Mouse (Mus musculus) cerebral cortex, adult 2 months (tissue): ENCODE measurements around the gene Psmd10.

Source experiments
- WGBS: fragments of 180-500 bp; shearing (Covaris S2); methylation state at CpG from one replicate; pipeline ENCODE4 v1.1.7; 2018; 5-methylcytosine and 5-hydroxymethylcytosine counted together

Psmd10 gene

DNA sequence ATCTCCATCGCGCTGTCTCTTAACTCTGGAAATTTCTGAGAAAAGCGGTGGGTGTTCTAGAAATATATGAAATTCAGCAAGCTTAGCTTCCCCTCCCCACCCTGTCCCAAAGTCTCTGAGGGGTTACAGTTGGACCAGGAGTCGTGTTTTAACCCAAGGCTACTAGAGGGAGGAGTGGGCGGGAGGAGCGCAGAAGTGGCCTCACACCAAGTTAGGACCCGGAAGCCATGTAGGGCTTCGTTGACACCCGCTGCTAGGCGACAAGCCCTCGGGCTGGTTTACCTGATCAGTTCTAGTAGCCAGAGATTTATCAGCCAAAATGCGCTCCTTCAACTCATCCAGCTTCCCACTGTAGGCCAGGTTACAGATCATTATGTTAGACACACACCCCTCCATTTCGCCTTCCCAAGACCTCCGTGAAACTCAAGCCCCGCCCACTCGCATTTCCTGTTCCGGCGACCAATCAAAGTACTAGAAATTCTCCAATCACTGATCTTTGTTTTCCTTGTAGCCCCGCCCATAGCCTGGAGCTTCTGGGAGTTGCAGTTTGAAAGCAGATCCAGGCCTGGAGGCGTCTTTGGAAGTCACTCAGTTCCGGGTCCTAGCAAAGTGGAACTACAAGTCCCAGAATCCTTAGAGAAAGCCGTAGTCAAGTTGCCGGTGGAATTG lies at the start of gene Psmd10, which contains the start of gene Atg4a:
TSS of gene Psmd10 (minus strand) at position 457 of the 669 bp plus-strand sequence.
TSS of gene Atg4a (plus strand) at position 636 of the 669 bp plus-strand sequence.
- 5% methylated on average over 23 of the region's 23 CpGs for WGBS

DNA sequence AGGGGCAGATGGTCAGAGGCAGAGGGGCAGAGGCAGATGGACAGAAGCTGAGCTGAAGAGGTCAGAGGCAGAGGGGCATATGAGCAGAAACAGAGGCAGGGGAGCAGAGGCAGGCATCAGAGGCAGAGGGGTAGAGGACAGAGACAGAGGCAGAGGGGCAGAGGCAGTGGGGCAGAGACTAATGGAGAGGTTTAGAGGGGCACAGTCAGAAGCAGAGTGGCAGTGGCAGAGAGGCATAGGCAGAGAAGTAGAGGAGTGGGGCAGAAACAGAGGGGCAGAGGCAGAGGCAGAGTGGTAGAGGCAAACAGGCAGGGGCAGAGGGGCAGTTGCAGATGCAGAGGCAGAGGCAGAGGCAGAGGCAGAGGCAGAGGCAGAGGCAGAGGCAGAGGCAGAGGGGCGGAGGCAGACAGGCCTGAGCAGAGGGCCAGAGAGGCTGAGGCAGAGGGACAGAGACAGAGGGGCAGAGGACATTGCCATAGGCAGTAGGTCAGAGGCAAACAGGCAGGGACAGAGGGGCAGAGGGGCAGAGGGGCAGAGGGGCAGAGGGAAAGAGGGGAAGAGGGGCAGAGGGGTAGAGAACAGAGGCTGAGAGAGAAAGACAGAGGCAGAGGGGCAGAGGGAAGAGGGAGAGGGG lies 41.5 kb upstream of the Psmd10 start:
- 89% methylated on average over 1 of the region's 1 CpGs for WGBS

DNA sequence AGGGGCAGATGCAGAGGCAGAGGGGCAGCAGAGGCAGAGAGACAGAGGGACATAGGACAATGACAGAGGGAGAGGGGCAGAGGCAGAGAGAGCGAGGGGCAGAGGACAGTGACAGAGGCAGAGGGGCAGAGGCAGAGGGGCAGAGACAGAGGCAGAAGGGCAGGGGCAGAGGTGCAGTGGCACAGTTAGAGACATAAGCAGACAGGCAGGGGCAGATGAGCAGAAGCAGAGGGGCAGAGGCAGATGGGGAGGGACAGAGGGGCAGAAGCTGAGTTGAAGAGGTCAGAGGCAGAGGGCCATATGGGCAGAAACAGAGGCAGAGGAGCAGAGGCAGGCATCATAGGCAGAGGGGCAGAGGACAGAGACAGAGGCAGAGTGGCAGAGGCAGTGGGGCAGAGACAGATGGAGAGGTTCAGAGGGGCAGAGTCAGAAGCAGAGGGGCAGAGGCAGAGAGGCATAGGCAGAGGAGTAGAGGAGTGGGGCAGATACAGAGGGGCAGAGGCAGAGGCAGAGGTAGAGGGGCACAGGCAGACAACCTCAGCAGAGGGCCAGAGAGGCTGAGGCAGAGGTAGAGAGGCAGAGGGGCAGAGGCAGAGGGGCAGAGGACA lies 40.5 kb upstream of the Psmd10 start:
- WGBS, result 100% methylated on average over 1 of the region's 1 CpGs

DNA sequence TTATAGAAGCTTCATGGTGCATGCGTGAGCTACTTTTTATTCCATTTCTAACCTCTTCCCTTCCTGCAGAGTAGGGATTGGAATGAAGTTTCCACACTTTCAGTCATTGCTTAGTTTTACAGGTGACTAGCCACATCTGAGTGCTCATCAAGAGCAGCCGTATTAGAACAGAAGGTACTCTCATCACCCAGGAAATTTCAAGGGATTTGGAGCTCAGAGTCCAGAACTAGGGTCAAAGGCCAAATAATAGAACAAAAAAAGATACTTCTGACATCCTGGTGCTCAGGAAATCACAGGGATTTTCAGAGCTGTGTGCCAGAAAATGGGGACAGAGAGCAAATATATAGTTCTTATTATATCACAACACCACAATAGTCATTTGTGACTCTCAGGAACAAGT lies 28.7 kb upstream of the Psmd10 start:
- WGBS, result 84% methylated on average over 2 of the region's 2 CpGs

DNA sequence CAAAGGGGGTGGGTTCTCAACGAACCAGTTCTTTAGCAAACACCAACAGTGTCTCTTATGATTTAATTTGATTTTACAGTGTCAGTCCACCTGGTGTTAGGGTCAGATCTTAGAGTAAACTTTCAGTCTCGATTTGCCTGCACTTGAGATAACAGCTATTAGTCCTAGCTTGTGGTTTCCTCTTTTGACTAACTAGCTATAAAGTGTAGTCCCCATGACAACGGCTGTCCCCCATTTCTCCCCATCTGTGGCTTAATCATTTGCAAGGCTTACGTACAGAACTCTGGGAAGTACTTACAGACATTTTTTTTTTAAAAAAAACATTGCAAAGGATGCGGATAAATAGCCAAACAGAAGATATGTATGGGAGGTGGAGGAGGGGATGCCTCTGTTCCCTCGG lies 28.3 kb upstream of the Psmd10 start:
- WGBS, result 54% methylated on average over 6 of the region's 6 CpGs

DNA sequence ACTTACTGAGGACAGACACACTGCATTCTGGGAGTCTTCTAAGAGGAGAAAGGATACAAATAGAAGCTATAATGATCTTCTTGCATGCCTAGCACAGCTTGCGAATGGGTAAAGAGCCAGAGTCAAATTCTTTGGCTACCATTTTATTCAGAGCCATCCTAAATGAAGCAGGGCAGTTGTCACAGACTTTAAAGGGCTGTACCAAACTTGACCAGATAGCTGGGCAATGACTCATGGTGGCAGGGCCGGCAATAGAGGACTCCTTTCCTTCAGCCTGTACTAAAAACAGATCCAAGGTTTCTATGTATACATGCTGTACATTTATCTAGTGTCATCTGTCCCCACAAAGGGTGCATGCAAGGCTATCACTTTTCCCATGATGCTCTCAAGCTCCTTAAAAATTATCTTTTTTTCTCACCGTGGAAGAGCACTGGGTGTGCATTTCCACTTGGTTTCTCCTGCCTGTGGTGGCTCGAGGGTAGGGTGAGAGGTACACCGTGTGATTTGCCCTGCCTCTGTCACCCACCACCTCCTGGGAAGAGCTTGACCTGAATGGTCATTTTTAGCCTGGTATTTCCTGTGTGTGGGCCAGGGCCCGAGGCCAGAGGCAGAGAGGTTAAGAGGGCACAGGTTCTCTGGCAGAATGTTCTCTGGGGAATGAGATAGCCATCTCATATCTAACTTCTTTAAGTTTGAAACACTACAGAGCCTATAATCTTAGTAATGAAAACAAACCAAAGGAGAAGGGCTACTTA lies 26.9 kb upstream of the Psmd10 start:
- 49% methylated on average over 6 of the region's 6 CpGs for WGBS

DNA sequence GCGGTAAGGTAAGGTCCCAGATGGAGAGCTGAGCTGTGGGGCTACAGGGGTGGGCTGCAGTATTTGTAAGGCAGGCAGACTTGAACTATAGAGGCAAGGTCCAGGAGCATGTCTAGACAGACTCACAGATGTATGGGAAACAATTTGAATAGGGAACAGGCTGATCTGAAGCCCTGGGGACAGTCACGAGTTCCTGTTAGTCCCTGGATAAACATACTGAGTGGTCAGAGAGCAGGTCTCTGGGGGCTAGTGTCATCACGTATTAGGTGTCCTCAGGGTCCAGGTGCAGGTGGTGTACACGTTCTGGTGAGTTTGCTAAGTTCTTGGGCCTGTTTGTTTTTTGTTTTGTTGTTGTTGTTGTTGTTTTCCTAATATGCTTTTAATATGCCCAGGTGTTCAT lies 23.6 kb upstream of the Psmd10 start:
- WGBS, result 58% methylated on average over 4 of the region's 4 CpGs

DNA sequence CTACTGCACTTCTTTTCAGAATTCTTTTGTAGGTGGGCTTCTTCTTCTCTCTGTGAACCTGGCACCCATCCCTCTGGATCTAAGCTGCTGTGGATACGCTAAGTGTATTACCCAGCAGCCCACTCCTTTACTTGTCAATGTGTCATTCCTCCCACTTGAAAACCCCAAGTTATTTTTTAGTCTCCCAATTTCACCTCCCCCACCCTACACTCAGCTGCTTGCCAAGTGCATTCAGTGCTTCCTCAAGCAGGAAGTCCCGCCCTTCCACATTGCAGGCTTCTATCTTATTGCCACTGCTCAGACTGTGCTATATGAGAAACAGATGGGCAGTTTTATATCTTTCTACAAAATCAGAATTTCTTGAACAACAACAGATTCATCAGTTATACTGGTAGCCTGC lies 23.0 kb upstream of the Psmd10 start:
- 22% methylated on average over 2 of the region's 2 CpGs for WGBS

DNA sequence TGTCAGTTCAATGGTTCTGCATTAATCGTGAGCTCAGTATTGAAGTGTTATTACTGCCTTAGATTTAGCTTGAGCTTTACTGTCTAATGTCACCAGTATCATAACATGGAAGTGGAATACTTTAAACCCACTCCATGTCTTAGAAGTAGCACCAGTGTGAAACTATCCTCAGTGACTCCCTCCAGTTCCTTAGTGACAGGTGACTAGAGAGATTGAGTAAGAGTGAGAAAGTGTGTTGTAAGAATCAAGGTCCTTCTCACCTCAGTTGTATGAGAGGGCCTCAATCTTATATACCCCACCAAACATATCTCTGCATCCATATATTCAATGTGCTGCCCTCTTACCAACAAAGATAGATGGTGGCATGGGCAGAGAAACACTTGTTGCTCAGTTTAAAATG lies 22.4 kb upstream of the Psmd10 start:
- WGBS, result 88% methylated on average over 1 of the region's 1 CpGs

DNA sequence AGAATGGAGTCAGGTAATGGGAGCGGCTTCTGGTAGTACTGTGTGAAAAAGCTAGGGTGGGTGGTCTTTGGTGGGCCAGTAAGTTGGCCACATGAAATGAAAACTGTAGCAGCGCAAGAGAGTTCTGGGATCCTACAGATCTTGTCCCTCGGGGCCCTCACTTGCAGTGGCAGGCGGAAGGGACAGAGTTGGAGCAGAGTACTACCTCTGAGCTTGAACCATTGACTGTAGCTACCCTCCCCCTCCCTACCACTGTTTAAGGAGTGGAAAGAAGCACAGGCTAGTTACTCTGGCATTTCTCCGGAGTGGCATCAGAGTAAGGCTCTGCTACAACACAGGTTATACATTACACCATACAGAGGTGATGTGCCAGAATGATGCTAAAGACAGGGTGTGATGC lies 431 bp upstream of the Psmd10 start:
- WGBS, result 2% methylated on average over 4 of the region's 5 CpGs

DNA sequence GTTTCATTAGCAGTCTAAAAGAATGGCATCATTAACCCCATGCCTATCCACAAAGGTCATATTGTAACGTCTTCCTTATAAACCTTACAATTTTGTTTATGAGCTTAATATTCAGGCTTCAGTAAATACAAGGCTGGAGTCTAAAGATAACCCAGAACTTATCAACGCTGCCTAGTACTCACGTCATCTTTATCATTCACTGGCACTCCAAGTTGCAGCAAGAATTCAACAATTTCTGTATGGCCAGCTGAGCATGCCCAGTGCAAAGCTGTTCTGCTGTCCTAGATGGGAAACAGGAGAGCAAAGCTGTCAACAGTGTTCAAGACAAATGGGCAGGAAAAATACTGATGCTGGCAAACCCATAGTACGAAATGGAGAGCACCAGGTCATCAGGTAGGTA lies 2.9 kb downstream of the Psmd10 start:
- WGBS, result 93% methylated on average over 4 of the region's 4 CpGs

DNA sequence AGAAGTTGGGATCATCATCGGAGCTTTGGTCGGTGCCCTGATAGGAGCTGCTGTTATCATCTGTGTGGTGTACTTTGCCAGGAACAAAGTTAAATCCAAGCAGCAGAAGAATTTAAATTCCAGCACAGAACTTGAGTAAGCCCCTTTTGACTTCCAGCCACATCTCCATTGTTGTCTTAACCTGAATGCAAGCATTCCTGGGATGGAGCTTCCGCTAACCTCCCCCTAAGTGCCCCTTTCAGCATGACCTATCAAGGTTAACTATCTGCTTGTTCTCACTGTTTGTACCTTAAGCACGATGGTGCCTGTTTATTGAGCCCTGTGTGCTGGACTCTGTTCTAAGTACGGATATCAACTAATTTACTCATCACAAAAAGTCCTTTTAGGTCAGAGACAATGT lies 20.3 kb downstream of the Psmd10 start:
- WGBS, result 85% methylated on average over 5 of the region's 5 CpGs

DNA sequence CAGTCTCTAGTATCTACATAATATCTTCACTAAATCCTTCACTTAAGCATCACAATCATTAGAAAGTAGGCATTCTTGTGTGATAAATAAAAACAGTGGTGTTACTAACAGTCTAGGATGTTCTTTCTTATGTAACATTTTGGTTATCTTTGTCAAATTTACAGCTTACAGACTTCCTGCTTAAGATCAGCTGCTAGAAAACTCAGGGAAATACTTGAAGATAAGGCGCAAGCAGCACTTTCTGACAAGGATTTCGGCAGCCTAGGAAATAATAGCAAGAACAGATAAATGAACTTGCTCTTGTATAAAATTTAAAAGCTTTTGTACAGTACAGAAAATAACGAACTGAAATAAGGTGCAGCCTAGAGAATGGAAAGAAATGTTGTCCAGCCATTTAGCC lies 23.3 kb downstream of the Psmd10 start:
- WGBS, result 90% methylated on average over 3 of the region's 3 CpGs

DNA sequence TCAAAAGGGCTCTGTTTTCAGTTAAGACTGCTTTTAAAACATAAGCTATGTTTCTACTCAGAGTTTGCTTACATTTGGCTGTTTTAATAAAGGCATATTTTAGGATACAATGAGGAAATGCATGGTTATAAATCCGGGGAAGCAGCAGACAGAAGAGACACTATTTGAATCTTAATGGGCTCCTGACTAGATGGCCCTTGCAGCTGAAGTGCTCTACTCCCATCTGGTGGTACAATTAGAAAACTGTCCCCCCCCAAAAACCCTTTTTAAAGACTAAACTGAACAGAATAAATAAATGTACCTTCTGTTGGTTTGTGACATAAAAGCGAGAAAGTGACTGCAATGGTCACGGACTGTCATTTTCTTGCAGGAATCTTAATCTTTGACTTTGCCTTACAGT lies 24.5 kb downstream of the Psmd10 start:
- 40% methylated on average over 3 of the region's 3 CpGs for WGBS

DNA sequence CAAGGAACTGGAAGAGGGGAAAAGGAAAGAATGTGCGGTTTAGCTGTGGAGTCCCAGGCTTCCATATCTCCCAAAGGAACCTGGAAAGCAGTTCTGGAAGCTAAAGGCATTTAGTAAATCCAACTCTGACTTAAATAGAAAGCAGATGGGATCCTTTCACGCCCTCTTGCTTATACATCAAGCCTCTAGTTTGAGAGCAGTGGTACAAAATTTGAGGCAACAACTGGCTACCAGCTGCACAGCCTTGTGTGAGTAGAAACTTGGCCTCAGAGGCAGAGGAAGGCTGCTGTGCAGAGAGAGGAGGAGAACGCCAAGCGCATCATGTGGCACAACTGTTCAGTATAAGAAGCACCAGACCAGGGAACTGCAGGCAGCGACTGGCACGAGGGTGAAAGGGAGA lies 35.2 kb downstream of the Psmd10 start:
- WGBS, result 58% methylated on average over 6 of the region's 6 CpGs

DNA sequence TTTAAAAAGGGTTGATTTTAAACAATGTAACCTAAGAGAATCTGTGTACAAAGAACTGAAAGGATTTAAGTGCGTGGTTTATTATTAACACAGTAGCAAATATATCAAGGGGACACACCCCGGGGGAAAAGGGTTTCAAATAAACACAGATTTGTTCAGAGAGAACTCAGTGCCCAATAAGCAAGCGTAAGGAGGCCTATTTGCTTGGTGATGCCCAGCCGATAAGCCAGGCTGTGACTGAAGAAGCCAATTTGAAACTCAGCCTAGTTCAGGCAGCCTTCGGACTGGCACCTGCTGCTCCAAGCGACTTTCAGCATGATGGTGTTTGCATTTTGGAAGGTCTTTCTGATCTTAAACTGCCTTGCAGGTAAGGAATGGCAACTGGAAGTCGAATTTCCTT lies 49.2 kb downstream of the Psmd10 start, which contains the start of gene Vsig1:
TSS of gene Vsig1 (plus strand) at position 249 of the 400 bp plus-strand sequence.
- 74% methylated on average over 7 of the region's 7 CpGs for WGBS

DNA sequence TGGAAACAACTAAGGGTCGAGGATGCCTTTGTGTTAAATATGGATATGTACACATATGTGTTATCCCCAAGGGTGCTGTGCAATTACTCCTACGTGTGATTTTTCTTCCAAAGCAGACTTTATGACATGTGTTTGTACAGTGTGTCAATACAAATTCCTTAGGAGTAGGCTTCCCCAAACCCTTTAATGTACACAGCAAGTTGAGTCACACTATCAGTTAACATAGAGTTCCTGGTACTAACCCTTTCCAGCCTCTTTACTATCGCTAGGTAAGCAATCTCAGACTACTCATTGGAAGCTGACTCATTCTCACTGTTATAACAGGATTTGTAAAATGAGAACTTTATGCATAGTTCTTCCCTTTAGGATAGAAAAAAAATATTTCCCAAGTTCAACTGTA lies 53.0 kb downstream of the Psmd10 start:
- 70% methylated on average over 3 of the region's 3 CpGs for WGBS
